Mouse (Mus musculus): ENCODE results near the gene Hexim1. TPM values are rescaled to one million over a fixed set of nuclear protein-coding genes. Genes with fewer than 3 reads are reported as not detected.

Gene Hexim1
- polyA plus RNA-seq, 1 experiment, result 5.8 TPM

DNA sequence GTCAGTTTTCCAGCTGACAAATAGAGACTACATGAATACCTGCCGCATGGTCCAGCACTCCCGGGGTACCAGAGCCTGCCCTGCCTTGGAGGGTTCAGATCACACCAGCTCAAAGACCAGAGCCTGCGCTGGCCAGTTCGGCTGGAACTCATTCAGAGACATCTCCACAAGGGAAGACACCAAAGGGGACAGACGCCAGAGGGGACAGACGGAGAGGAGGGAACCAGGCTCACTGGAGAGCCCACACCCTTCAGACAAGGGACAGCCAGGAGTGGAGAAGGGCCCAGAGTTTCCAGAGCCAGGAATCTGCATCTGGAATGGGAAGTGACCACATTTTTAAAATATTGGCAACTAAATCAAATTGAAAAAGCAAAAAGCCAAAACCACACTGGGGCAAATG is 34.4 kb upstream of the Hexim1 start:
- Histone ChIP-seq H3K27me3 (ENCODE audit: control insufficient read depth, insufficient read depth, low read length) (no peaks in the 10 kb centered on the region), H3K4me3 (ENCODE audit: control insufficient read depth, low read depth, low read length) (no peak overlapping the region), H3K36me3 (ENCODE audit: control insufficient read depth, insufficient read depth, low read length) (no peaks in the 10 kb centered on the region), H3K27ac (ENCODE audit: control insufficient read depth, insufficient read depth, low read depth, low read length) (no peak overlapping the region), H3K4me1 (ENCODE audit: control insufficient read depth, insufficient read depth, low read length) (peaks cover 10% of the 10 kb centered on the region)
- TF ChIP-seq POLR2A (IDR thresholded peaks at IDR 0.05; ENCODE audit: control insufficient read depth, low read depth, low read length) (no peak), CTCF (IDR thresholded peaks at IDR 0.05; ENCODE audit: control insufficient read depth, insufficient read depth, insufficient replicate concordance, low read depth, low read length) (no peak)

DNA sequence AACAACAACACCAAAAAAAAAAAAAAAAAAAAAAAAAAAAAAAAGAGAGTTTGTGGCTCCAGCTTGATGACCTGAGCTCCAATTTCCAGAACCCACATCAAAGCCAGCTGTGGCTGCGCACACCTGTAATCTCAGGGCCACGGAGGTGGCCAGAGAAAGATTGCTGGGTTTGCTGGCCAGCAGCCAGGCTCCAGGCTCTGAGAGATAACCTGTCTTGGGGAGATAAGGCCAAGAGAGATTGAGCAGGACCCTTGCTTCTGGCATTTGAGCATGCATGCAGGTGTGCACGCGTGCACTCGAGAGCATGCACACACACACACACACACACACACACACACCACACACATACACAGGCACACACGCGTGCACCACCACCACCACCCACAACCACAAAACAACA is 22.7 kb upstream of the Hexim1 start:
- Histone ChIP-seq H3K4me1 (ENCODE audit: control insufficient read depth, insufficient read depth, low read length) (no peaks in the 10 kb centered on the region; the same call in 1 of the 2 replicates), H3K36me3 (ENCODE audit: control insufficient read depth, insufficient read depth, low read length) (no peaks in the 10 kb centered on the region), H3K27me3 (ENCODE audit: control insufficient read depth, insufficient read depth, low read length) (no peaks in the 10 kb centered on the region), H3K27ac (ENCODE audit: control insufficient read depth, insufficient read depth, low read depth, low read length) (no peak overlapping the region), H3K4me3 (ENCODE audit: control insufficient read depth, low read depth, low read length) (no peak overlapping the region)
- TF ChIP-seq CTCF (IDR thresholded peaks at IDR 0.05; ENCODE audit: control insufficient read depth, insufficient read depth, insufficient replicate concordance, low read depth, low read length), result no peak
- no peak for TF ChIP-seq POLR2A (IDR thresholded peaks at IDR 0.05; ENCODE audit: control insufficient read depth, low read depth, low read length)

DNA sequence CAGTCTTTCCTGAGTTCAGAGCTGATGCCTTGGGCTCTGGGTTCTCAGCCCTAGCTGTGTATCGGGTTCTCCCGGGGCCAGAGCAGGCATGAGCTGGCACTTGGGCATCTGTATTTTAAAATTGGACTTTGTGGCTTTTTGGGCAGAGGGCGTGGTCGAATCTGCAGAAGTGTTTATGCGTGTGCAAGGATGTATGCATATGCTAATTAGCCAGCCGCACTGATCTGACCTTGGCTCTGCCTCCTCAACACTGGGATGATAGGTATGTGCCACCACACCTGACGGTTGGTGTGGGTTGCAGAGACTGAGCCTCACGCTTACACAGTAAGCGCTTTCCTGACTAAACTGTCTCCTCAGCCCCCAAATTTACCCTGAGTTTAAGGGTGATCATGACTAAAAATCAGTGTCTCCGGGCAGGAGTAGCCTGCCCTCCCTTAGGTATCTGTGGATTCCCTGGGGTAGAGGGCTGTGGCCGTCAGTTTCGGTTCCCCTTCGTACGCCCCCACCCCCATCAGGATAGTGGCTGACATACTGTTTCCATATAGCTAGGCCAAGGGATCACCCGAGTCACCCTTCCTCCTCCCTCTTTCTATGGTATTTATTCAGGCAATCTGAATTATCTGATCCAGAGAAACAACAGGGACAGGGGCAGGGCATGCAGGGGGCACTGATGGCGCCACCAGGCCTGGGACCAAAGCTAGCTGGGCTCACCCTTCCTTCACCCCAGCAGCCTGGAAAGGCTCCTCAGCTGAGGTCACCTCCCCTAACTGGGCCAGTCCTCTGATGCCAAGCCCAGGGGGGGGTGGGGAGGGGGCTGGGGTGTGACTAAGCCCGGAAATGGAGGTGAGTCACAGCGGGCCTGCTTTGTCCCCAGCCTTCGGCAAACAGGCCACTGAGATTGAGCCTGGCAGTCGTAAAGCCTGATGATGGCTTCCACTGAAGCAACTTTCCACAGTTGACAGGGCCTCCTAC is 21.9 kb upstream of the Hexim1 start:
- H3K27ac ChIP-seq (ENCODE audit: control insufficient read depth, insufficient read depth, low read depth, low read length), result no peak overlapping the region
- no peaks in the 10 kb centered on the region for H3K27me3 ChIP-seq (ENCODE audit: control insufficient read depth, insufficient read depth, low read length)
- H3K4me3 ChIP-seq (ENCODE audit: control insufficient read depth, low read depth, low read length), result no peak overlapping the region
- TF ChIP-seq POLR2A (IDR thresholded peaks at IDR 0.05; ENCODE audit: control insufficient read depth, low read depth, low read length) (0 out of 2 replicates have a peak, but pooled peaks have one; percentile 22), CTCF (IDR thresholded peaks at IDR 0.05; ENCODE audit: control insufficient read depth, insufficient read depth, insufficient replicate concordance, low read depth, low read length) (no peak)
- H3K36me3 ChIP-seq (ENCODE audit: control insufficient read depth, insufficient read depth, low read length), result no peaks in the 10 kb centered on the region
- no peaks in the 10 kb centered on the region; the same call in 1 of the 2 replicates for H3K4me1 ChIP-seq (ENCODE audit: control insufficient read depth, insufficient read depth, low read length)

DNA sequence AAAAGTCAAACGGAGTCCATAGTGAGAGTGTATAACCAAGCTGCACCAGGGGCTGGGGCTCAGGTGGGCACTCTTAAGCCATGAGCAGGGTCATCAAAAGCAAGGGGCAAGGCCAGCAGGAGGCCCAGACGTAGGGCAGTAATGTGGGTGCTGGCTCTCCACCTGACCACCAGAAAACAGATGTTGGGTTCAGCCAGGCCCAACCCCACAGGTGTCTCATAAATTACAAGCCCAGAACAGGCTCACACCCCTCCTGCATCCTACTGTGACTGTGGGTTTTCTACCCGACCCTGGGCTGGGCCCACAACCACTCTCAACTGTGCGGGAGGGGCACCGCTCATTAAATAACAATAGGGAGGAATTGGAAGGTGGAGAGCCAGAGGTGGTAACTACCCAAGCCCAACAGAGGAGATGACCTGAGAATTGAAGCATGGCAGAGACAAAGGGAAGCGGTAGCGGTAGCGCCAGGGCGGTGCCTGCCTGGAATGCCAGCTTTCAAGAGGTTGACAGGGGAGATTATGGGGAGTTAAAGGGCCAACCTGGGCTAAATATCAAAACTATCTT is 20.8 kb upstream of the Hexim1 start:
- no peaks in the 10 kb centered on the region for H3K36me3 ChIP-seq (ENCODE audit: control insufficient read depth, insufficient read depth, low read length)
- no peak overlapping the region for H3K4me3 ChIP-seq (ENCODE audit: control insufficient read depth, low read depth, low read length)
- TF ChIP-seq POLR2A (IDR thresholded peaks at IDR 0.05; ENCODE audit: control insufficient read depth, low read depth, low read length) (no peak), CTCF (IDR thresholded peaks at IDR 0.05; ENCODE audit: control insufficient read depth, insufficient read depth, insufficient replicate concordance, low read depth, low read length) (no peak)
- no peak overlapping the region for H3K27ac ChIP-seq (ENCODE audit: control insufficient read depth, insufficient read depth, low read depth, low read length)
- no peaks in the 10 kb centered on the region; the same call in 1 of the 2 replicates for H3K4me1 ChIP-seq (ENCODE audit: control insufficient read depth, insufficient read depth, low read length)
- H3K27me3 ChIP-seq (ENCODE audit: control insufficient read depth, insufficient read depth, low read length), result no peaks in the 10 kb centered on the region

DNA sequence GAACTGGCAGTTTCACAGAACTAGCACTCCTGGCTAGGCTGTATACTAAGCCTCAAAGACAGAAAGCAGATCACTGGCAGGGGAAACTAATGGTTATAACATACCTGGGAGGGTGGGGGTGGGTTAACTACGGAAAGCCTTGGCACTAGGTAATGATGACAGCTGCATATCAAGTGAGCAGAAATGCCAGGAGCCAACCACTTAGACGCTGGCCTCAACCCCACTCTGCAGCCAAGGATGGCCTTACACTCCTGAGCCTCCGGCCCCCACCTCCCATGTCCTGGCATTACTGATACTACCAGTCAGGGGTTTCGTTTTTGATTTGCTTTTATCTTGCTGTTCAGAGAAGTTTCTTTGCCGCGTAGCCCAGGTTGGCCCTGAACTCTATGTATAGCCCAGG is 20.2 kb upstream of the Hexim1 start:
- Histone ChIP-seq H3K27me3 (ENCODE audit: control insufficient read depth, insufficient read depth, low read length) (no peaks in the 10 kb centered on the region), H3K36me3 (ENCODE audit: control insufficient read depth, insufficient read depth, low read length) (no peaks in the 10 kb centered on the region), H3K4me1 (ENCODE audit: control insufficient read depth, insufficient read depth, low read length) (peaks cover 5% of the 10 kb centered on the region; the same call in 1 of the 2 replicates), H3K4me3 (ENCODE audit: control insufficient read depth, low read depth, low read length) (no peak overlapping the region), H3K27ac (ENCODE audit: control insufficient read depth, insufficient read depth, low read depth, low read length) (no peak overlapping the region)
- TF ChIP-seq POLR2A (IDR thresholded peaks at IDR 0.05; ENCODE audit: control insufficient read depth, low read depth, low read length) (no peak), CTCF (IDR thresholded peaks at IDR 0.05; ENCODE audit: control insufficient read depth, insufficient read depth, insufficient replicate concordance, low read depth, low read length) (no peak)

DNA sequence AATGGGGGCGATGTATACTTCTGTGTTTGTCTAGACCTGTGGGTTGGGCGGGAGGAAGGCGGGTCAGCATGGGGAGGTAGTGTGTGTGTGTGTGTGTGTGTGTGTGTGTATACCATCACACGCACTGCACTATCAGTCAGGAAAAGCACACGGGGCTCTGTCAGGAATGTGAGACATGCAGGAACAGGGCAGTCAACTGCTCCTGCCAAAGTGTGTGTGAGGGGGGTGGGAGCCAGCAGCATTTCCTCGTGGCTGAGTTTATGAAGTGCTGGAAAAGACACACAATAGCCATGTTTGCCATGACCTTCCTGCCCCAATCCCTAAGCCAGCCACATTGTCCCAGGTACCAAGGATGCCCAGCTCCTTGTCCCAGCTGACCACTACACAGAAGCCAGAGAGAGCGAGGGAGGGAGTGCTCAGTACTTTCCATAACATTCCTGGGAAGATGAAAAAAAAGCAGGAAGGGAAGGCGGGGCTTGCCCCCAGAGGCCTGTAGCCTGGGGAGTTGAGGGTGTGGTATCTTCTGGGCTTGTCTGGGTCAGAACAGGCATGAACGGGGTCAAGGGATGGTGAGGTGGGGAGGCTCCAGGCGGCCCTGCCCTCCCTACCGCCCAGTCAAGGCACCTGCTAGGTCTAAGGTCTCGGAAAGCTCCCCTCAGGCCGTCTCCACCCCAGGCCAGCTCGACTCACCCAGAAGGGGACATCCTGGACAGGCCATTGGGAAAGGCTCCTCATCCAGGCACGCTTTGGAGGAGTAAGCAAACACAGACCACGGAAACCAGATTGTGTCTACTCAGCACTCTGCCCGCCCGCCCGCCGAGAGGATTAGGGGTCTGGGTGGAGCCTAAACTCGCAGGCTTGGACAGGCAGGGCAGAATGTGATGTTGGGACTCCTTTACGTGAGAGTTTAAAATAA is 18.8 kb upstream of the Hexim1 start:
- TF ChIP-seq CTCF (IDR thresholded peaks at IDR 0.05; ENCODE audit: control insufficient read depth, insufficient read depth, insufficient replicate concordance, low read depth, low read length), result no peak
- TF ChIP-seq POLR2A (IDR thresholded peaks at IDR 0.05; ENCODE audit: control insufficient read depth, low read depth, low read length), result 0 out of 2 replicates have a peak, but pooled peaks have one; percentile 11
- Histone ChIP-seq H3K36me3 (ENCODE audit: control insufficient read depth, insufficient read depth, low read length) (no peaks in the 10 kb centered on the region), H3K4me1 (ENCODE audit: control insufficient read depth, insufficient read depth, low read length) (peaks cover 17% of the 10 kb centered on the region), H3K27me3 (ENCODE audit: control insufficient read depth, insufficient read depth, low read length) (no peaks in the 10 kb centered on the region), H3K4me3 (ENCODE audit: control insufficient read depth, low read depth, low read length) (no peak overlapping the region), H3K27ac (ENCODE audit: control insufficient read depth, insufficient read depth, low read depth, low read length) (peak overlapping the region; percentile 50; the same call in 1 of the 2 replicates)
